In the genomic region with DNA sequence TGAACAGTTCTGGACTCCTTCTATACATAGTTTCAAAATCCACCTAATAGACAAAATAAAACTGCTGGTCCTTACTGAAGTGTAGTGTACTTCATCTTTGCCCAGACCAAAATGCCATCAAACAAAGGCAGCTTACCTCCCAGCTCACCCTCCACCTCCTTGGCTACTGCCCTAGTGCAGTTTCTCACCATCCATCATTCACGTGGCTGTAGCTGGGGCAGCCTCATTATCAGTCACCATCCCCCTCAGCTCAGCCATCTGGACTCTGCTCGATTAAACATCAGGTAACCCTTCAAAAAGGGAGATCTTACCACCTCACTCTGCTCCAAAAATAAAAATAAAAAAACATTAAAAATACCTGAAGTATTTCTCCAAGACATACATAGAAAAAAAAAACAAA, we compare ENCODE assay signal across 22 mouse cellular contexts.
DNase-seq lines count a peak whose midpoint lies in the region; ATAC-seq and TF ChIP-seq lines count a peak whose summit lies in the region.
"Had no signal": no experiment of that assay in that cellular context is flagged by ENCODE, and none has a peak within 500 bp of the region (broad histone marks: within the 10 kb centered on the region; RNA-seq: fewer than 3 reads in every experiment).

No protein-coding gene starts in this region.

- H3K9me3 ChIP-seq in forebrain, embryonic 14.5 days (replicated peaks; ENCODE audit: control insufficient read depth, low read length), result no peaks in the 10 kb centered on the region
- H3K9me3 ChIP-seq in forebrain, embryonic 10.5 days, result no peaks in the 10 kb centered on the region
- H3K9me3 ChIP-seq in hindbrain, postnatal 0 days (ENCODE audit: low read length), result no peaks in the 10 kb centered on the region
- no peaks in the 10 kb centered on the region for H3K9me3 ChIP-seq in hindbrain, embryonic 11.5 days (ENCODE audit: control insufficient read depth, low read length)
- H3K9me3 ChIP-seq: embryonic facial prominence, embryonic 13.5 days; G1E; heart, embryonic 13.5 days; hindbrain, embryonic 12.5 days had no signal

- H3K27me3 ChIP-seq in forebrain, embryonic 14.5 days (replicated peaks; ENCODE audit: control insufficient read depth, insufficient read depth, low read length), result no peaks in the 10 kb centered on the region
- H3K27me3 ChIP-seq in forebrain, embryonic 10.5 days (ENCODE audit: poor library complexity, severe bottlenecking), result no peaks in the 10 kb centered on the region
- H3K27me3 ChIP-seq in hindbrain, postnatal 0 days (ENCODE audit: insufficient read depth, low read length), result no peaks in the 10 kb centered on the region
- no peaks in the 10 kb centered on the region for H3K27me3 ChIP-seq in hindbrain, embryonic 11.5 days (ENCODE audit: control insufficient read depth, insufficient read depth, low read length)
- H3K27me3 ChIP-seq: embryonic facial prominence, embryonic 13.5 days; heart, embryonic 13.5 days; hindbrain, embryonic 12.5 days had no signal

- TF ChIP-seq CTCF in hindbrain, postnatal 0 days (IDR thresholded peaks at IDR 0.05; ENCODE audit: low read depth), result no peak
- no peak for TF ChIP-seq CTCF in brain, embryonic 14.5 days (IDR thresholded peaks at IDR 0.05; ENCODE audit: borderline replicate concordance, extremely low read depth, insufficient read depth, insufficient read length)

- no peak for TF ChIP-seq POLR2A in brain, embryonic 14.5 days (IDR thresholded peaks at IDR 0.05; ENCODE audit: borderline replicate concordance, extremely low read depth, insufficient read depth, insufficient read length, poor library complexity, severe bottlenecking)

- peak; percentile 37; the same call in 1 of the 2 replicates for ATAC-seq in forebrain, embryonic 14.5 days
- ATAC-seq in hindbrain, postnatal 0 days, result no peak
- ATAC-seq in hindbrain, embryonic 11.5 days (ENCODE audit: low FRiP score), result no peak
- ATAC-seq: CD4-positive, CD25-positive, alpha-beta regulatory T cell, adult 4 months; intestine, embryonic 16.5 days had no signal

- H3K4me2 ChIP-seq in forebrain, embryonic 14.5 days (ENCODE audit: low read length), result no peak overlapping the region
- no peak overlapping the region for H3K4me2 ChIP-seq in hindbrain, postnatal 0 days (ENCODE audit: low read depth, low read length)
- no peak overlapping the region for H3K4me2 ChIP-seq in hindbrain, embryonic 11.5 days (replicated peaks; ENCODE audit: low read depth, low read length)
- H3K4me2 ChIP-seq: embryonic facial prominence, embryonic 13.5 days; heart, embryonic 13.5 days; hindbrain, embryonic 12.5 days had no signal

- no peaks in the 10 kb centered on the region for H3K4me1 ChIP-seq in forebrain, embryonic 14.5 days (ENCODE audit: control insufficient read depth, insufficient read depth, low read length)
- H3K4me1 ChIP-seq in forebrain, embryonic 10.5 days, result no peaks in the 10 kb centered on the region
- H3K4me1 ChIP-seq in hindbrain, postnatal 0 days (ENCODE audit: insufficient read depth, low read length), result no peaks in the 10 kb centered on the region
- no peaks in the 10 kb centered on the region for H3K4me1 ChIP-seq in hindbrain, embryonic 11.5 days (replicated peaks; ENCODE audit: control insufficient read depth, insufficient read depth, low read length)
- H3K4me1 ChIP-seq: embryonic facial prominence, embryonic 13.5 days; heart, embryonic 13.5 days; hindbrain, embryonic 12.5 days had no signal

- 43% methylated on average over 2 of the region's 2 CpGs for WGBS in forebrain, embryonic 14.5 days
- 61% methylated on average over 2 of the region's 2 CpGs for whole genome bisulfite sequencing in forebrain, embryonic 10.5 days
- 37% methylated on average over 2 of the region's 2 CpGs for WGBS in hindbrain, postnatal 0 days
- 45% methylated on average over 2 of the region's 2 CpGs for WGBS in hindbrain, embryonic 11.5 days

- H3K9ac ChIP-seq in forebrain, embryonic 14.5 days (ENCODE audit: low read length), result no peak overlapping the region
- no peak overlapping the region for H3K9ac ChIP-seq in hindbrain, postnatal 0 days (replicated peaks; ENCODE audit: low read length)
- no peak overlapping the region for H3K9ac ChIP-seq in hindbrain, embryonic 11.5 days (ENCODE audit: low read depth, low read length)
- H3K9ac ChIP-seq: embryonic facial prominence, embryonic 13.5 days; heart, embryonic 13.5 days; hindbrain, embryonic 12.5 days had no signal

- H3K4me3 ChIP-seq in forebrain, embryonic 14.5 days (ENCODE audit: low read depth, low read length), result no peak overlapping the region
- H3K4me3 ChIP-seq in forebrain, embryonic 10.5 days, result no peak overlapping the region
- no peak overlapping the region for H3K4me3 ChIP-seq in hindbrain, postnatal 0 days (ENCODE audit: low read length)
- no peak overlapping the region for H3K4me3 ChIP-seq in hindbrain, embryonic 11.5 days (ENCODE audit: low read depth, low read length)
- H3K4me3 ChIP-seq: embryonic facial prominence, embryonic 13.5 days; heart, embryonic 13.5 days; hindbrain, embryonic 12.5 days had no signal

- H3K36me3 ChIP-seq in forebrain, embryonic 14.5 days (ENCODE audit: control insufficient read depth, insufficient read depth, low read length), result no peaks in the 10 kb centered on the region
- H3K36me3 ChIP-seq in forebrain, embryonic 10.5 days (replicated peaks), result no peaks in the 10 kb centered on the region
- no peaks in the 10 kb centered on the region for H3K36me3 ChIP-seq in hindbrain, postnatal 0 days (ENCODE audit: insufficient read depth, low read length)
- H3K36me3 ChIP-seq in hindbrain, embryonic 11.5 days (ENCODE audit: control insufficient read depth, insufficient read depth, low read length), result no peaks in the 10 kb centered on the region
- H3K36me3 ChIP-seq: embryonic facial prominence, embryonic 13.5 days; G1E; heart, embryonic 13.5 days; hindbrain, embryonic 12.5 days had no signal

- DNase-seq in cerebellum, postnatal 10 days, result peak; percentile 38 to 46
- DNase-seq in cerebellum, adult 9-10 months, result no peak
- DNase-seq in forebrain, embryonic 14.5 days (ENCODE audit: low spot score), result no peak
- no peak for DNase-seq in forebrain, embryonic 10.5 days (ENCODE audit: extremely low spot score, low spot score)
- DNase-seq in hindbrain, postnatal 0 days (ENCODE audit: low spot score), result peak; percentile 10
- DNase-seq in hindbrain, embryonic 11.5 days (ENCODE audit: low spot score), result no peak
- DNase-seq in brain, embryonic 14.5 days (ENCODE audit: low read depth), result peak; percentile 32
- no peak for DNase-seq in spleen, postnatal 10 days (ENCODE audit: low spot score in 2 of 2)
- DNase-seq: adrenal gland, adult 8-10 months; adrenal gland, postnatal 36 days; B cell, adult 2 months; cerebellum, adult 11 months; cerebellum, adult 9-11 months; gastrocnemius, postnatal 10 days; heart, postnatal 36 days; kidney, adult 2 months had no signal

- no peak overlapping the region for H3K27ac ChIP-seq in forebrain, embryonic 14.5 days (ENCODE audit: low read depth, low read length)
- H3K27ac ChIP-seq in forebrain, embryonic 10.5 days, result no peak overlapping the region
- no peak overlapping the region for H3K27ac ChIP-seq in hindbrain, postnatal 0 days
- H3K27ac ChIP-seq in hindbrain, embryonic 11.5 days (ENCODE audit: low read depth, low read length), result no peak overlapping the region
- H3K27ac ChIP-seq: embryonic facial prominence, embryonic 13.5 days; heart, embryonic 13.5 days; hindbrain, embryonic 12.5 days had no signal

Comparison
In these comparisons a context has a peak if more than half of its experiments do, and no peak if none do; other contexts are left out.
1. DNase-seq: peak in cerebellum, postnatal 10 days (2 of 2), hindbrain, postnatal 0 days (single experiment) and brain, embryonic 14.5 days (single experiment); none in cerebellum, adult 9-10 months (single experiment), forebrain, embryonic 14.5 days (single experiment), forebrain, embryonic 10.5 days (single experiment), hindbrain, embryonic 11.5 days (single experiment) and spleen, postnatal 10 days (0 of 2).